Mouse (Mus musculus): ENCODE measurements around the gene Foxi1.

The Foxi1 gene

GRCm38 (mm10) chr11:34165278-34165677 lies 42.6 kb downstream of the Foxi1 start:
- DNase-seq (ENCODE audit: low read depth, low spot score): no peak

- DNase-seq (ENCODE audit: low read depth, low spot score): no peak
These were observed 49.0 kb downstream of the Foxi1 start for GRCm38 (mm10) chr11:34158916-34159315.

GRCm38 (mm10) chr11:34155235-34155634 lies 52.7 kb downstream of the Foxi1 start:
- DNase-seq (ENCODE audit: low read depth, low spot score): no peak

Data from 3T3-L1 (cell line).